Mouse (Mus musculus) kidney, postnatal 10 days (tissue): ENCODE data around the gene Acot4.
A peak's percentile ranks its signal among the peaks of the same experiment; 100 is the strongest.
"Not testable (repeated sequence)": the region's sequence is repeated elsewhere in the genome, so short reads cannot be mapped to it uniquely, and the experiment has no call there.

Experiments
- DNase-seq: peaks from one replicate; pipeline ENCODE4 v3.0.0; 2021; ENCODE audit warnings: mixed read lengths

Gene Acot4

GRCm38 (mm10) chr12:84038241-84038640 is at the start of gene Acot4:
Gene Acot4 (plus strand): TSS chr12:84038379.
- DNase-seq: peak; percentile 74

- peak; percentile 24 for DNase-seq
Measured at GRCm38 (mm10) chr12:83988483-83988882, 49.7 kb upstream of the Acot4 start.

- DNase-seq: no peak
Measured at GRCm38 (mm10) chr12:83989378-83989777, 48.8 kb upstream of the Acot4 start.

GRCm38 (mm10) chr12:83997221-83997620 is 41.0 kb upstream of the Acot4 start:
- DNase-seq: no peak

- DNase-seq: no peak
Measured at GRCm38 (mm10) chr12:83998341-83999107, 39.7 kb upstream of the Acot4 start.

- peak; percentile 91 for DNase-seq
Measured at GRCm38 (mm10) chr12:83999237-83999636, 38.9 kb upstream of the Acot4 start.

DNA sequence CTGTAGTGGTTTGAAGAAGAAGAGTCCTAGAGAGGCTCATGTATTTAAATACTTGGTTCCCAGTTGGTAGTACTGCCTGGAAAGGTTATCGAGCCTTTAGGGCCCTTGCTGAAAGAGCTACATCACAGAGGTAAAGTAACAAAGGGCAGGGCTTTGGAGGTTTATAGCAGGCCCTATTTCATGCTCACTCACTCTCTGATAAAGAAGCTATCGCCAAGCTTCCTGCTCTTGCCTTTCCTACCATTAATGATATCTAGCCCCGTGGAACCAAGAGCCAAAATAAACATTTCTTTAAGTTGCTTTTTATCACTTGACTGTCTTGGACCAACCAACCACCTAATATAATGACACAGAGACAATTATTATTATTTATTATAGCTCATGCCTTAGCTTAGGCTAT is 37.8 kb upstream of the Acot4 start:
- DNase-seq: no peak

- no peak for DNase-seq
Measured at GRCm38 (mm10) chr12:84003866-84004265, 34.3 kb upstream of the Acot4 start.

- DNase-seq: no peak
Measured at GRCm38 (mm10) chr12:84008251-84008650, 29.9 kb upstream of the Acot4 start.

GRCm38 (mm10) chr12:84008729-84009128 is 29.4 kb upstream of the Acot4 start:
- no peak for DNase-seq

DNA sequence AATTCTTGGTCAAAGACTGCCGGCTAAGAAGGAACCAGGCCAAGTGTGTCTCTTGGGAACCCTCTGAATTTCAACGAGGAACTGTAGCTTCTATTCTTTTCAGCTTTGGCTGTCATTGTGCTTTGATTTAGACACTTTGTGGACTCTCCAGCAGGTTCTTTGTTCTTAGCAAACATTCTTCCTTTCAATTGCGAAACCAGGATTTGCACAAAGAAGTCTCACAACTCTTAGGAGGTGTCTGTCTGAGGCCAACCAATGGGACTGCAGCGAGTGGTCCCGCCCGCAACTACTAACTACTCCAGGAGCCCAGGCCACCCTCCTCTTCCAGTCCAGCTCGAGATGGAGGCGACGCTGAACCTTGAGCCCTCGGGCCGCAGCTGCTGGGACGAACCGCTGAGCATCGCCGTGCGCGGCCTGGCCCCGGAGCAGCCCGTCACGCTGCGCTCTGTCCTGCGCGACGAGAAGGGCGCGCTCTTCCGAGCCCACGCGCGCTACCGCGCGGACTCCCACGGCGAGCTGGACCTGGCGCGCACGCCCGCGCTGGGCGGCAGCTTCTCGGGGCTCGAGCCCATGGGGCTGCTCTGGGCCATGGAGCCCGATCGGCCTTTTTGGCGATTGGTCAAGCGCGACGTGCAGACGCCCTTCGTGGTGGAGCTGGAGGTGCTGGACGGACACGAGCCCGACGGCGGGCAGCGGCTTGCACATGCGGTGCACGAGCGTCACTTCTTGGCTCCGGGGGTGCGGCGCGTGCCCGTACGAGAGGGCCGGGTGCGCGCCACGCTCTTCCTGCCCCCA is 28.8 kb upstream of the Acot4 start, which contains the start of gene Acot1:
Gene Acot1 (plus strand): TSS at position 320 of the 795 bp plus-strand sequence.
- peak; percentile 87 for DNase-seq

GRCm38 (mm10) chr12:84010201-84010600 is 28.0 kb upstream of the Acot4 start:
- no peak for DNase-seq

DNA sequence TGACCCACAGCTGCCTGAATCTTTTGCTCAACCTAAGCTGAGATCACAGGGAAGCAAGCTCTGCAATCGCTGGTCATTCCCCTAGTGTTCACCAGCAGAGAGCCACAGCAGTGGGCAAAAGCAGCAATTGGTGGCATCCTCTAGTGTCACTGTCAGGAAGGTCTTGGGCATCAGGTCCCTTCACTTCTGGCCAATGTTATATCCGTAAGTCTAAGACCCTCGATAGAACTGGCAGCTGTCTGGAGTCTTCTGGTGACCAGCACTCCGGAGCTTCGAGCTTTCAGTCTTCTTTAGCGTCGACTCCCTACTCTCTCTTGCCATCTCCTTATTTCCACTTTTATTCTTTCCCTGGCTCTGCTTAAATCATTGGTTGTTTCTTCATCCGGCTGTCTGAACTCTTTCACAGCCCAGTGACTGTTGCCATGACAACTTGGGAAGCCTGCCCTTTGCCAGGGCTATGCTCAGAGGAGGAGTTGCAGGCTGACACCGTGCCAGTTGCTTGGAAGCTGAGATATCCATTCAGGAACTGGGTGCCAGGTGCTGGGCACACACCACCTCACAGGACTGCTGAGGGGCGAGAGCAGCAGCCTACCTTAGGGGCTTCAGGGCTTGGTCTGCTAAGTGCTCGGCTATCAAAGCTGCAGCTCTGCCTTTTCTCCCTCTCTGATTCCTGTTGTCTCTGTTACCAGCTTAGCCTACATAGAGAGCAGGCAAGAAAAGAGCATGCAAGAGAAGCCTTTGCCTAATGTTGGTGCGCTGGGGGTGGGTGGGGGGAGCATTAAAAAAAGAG is 26.7 kb upstream of the Acot4 start:
- peak; percentile 92 for DNase-seq

DNA sequence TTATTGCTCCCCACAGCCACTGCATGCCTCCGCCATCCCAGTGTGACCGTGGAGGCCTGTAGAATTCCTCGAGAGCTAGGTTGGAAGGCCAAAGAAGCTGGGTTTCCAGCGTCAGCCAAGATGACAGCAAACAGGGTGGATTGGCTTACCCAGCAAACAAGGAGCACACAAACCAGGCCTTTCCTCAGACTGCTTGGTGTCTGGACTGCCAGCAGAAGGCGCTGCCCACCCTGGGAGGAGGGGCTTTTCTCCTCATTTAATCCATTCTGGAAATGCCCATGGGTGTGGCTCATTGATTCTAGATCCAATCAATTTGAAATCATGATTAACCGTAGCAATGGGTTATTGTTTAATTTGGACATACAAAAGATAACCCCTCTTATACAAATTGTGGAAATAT is 25.0 kb upstream of the Acot4 start:
- DNase-seq: no peak

DNA sequence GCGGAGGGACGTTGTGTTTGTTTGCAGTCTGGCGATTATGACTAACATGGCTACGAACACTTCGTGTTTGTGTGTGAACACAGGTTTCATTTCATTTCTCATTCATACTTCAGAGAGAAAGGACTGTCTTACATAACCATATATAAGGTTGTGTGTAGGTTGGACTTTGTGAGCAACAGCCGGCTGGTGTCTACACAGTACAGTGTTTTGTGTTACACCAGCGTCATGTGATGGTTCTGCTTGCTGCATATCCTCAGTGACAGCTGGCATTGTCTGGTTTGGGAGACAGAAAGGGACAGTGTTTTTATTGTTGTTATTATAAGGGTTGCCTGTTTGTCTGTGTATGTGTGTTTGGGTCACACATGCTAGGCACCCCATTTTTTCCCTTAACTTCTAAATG is 24.5 kb upstream of the Acot4 start:
- no peak for DNase-seq

- peak; percentile 85 for DNase-seq
Measured at GRCm38 (mm10) chr12:84020528-84020927, 17.7 kb upstream of the Acot4 start.

- not testable (repeated sequence) for DNase-seq
Measured at GRCm38 (mm10) chr12:84022266-84022665, 15.9 kb upstream of the Acot4 start.

- no peak for DNase-seq
Measured at GRCm38 (mm10) chr12:84023052-84023745, 15.0 kb upstream of the Acot4 start.

GRCm38 (mm10) chr12:84025888-84026287 is 12.3 kb upstream of the Acot4 start:
- DNase-seq: no peak

DNA sequence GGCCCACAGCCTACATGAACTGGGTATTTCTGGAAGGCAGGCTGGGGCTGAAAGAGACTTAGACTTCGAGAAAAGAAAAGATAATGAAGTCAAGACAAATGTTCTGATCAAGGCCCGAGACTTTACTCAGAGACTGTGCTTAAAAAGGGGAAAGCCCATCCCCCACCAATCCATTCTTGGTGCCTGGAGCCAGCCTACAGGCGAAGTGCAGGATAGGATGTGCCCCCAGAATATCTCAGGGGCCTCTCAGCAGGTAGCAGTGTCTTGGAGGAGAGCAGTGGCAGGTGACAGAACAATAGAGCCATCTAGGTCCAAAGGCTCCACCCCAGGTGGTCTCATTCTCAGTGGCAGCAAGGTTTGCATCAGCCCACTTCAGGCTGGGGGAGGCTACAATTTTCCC is 9.9 kb upstream of the Acot4 start:
- not testable (repeated sequence) for DNase-seq

DNA sequence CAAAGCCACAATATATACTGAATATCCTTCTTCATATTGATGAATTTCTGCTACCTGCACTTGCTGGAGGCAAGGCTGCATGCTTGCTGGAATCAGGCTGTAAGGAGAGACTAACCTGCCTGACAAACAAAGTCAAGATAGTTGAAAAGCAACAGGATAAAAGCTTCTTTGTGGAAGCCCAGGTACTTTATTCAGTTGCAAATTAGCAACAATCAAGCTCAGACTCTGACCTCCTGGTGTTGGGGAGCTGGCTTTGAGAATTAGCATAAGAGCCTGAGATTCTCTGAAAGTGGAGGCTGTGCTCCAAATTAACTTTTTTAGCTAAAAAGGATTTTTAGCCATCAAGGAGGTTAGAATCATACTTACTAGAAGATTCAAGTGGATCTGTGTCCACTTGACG is 9.1 kb upstream of the Acot4 start:
- not testable (repeated sequence) for DNase-seq

- DNase-seq: peak; percentile 87
Measured at GRCm38 (mm10) chr12:84030659-84031332, 7.4 kb upstream of the Acot4 start.
